Mouse (Mus musculus): ENCODE measurements around the gene Snx18. TPM values are rescaled to one million over a fixed set of nuclear protein-coding genes. Genes with fewer than 3 reads are reported as not detected.

Gene Snx18
- polyA plus RNA-seq, 1 experiment from 2014 or later = 11.3 TPM

DNA sequence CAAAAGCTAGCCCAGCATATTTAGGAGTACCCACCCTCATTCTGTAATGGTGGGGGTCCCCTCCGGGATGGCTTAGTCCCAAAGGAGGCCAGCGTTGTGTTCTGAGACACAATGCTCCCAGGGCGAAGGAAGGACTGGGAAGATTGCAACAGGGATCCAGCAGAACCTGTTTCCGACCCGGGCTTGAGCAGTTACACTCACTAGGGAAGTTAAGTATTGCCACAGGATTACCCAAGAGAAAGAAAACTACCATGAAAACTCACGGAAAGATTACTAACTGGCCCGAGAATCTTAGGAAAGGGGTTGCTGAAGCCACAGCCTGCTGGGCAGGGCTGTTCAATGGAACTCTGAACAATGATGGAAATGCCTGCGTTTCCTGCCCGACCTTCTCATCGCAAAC, 4.5 kb downstream of the Snx18 start:
- Histone ChIP-seq H3K9me3 (no peaks in the 10 kb centered on the region), H3K9ac (no peak overlapping the region)
- WGBS = 34% methylated on average over 10 of the region's 10 CpGs

GRCm38 (mm10) chr13:113613341-113613740, 5.0 kb downstream of the Snx18 start:
- Histone ChIP-seq H3K36me3 (no peaks in the 10 kb centered on the region), H3K27me3 (no peaks in the 10 kb centered on the region), H3K9ac (0 out of 2 replicates have a peak overlapping the region, but pooled peaks have one; percentile 14), H3K9me3 (no peaks in the 10 kb centered on the region), H3K27ac (replicated peaks) (no peak overlapping the region), H3K4me2 (peak overlapping the region; percentile 88), H3K4me3 (peak overlapping the region; percentile 62), H3K4me1 (replicated peaks) (peaks cover 72% of the 10 kb centered on the region)
- ATAC-seq (ENCODE audit: low FRiP score, low read depth) = no peak
- 26% methylated on average over 12 of the region's 12 CpGs for WGBS

More for the DNA sequence above, 4.5 kb downstream of the Snx18 start:
- no peaks in the 10 kb centered on the region for H3K27me3 ChIP-seq
- peak overlapping the region; percentile 62 for H3K4me3 ChIP-seq
- no peak overlapping the region for H3K27ac ChIP-seq (replicated peaks)
- H3K4me1 ChIP-seq (replicated peaks) = peaks cover 69% of the 10 kb centered on the region
- peak overlapping the region; percentile 88 for H3K4me2 ChIP-seq
- ATAC-seq (ENCODE audit: low FRiP score, low read depth) = no peak
- H3K36me3 ChIP-seq = no peaks in the 10 kb centered on the region

DNA sequence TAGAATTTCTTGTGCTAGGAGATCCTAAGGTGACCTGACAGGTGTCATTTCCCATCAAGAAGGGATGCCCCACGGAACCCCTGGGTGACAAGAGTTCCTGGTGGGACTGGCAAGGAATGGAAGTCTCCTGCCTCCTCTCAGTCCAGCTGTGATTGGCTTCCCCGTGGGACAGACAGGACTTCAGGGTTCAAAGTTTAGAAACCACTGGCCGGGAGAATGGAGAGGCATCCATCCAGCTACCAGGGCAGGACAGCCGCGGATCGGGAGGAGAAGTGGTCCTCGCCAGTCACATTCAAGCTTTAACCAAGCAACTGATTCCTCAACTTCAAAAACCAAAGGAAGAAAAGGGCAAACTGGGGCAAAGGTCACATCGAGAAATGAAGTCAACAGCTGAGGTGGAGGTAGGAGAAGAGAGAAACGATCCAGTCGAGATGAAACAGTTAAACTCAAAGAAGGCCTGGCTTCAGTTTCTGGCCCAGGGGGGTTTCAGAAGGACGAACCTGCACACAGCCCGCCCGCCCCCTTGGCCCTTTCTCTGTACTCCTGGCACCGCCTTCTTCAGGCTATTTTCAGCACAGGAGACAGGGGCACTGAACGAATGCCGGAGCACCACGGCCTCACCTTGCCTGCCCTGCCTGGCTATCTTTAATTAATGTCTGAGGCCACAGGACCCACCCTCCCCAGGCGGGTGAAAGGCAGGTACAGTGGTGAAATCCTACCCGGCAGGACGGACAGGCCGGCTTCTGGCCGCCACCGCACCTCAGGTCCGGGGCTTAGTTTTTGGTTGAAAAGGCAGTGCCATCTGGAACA, 6.0 kb downstream of the Snx18 start:
- whole genome bisulfite sequencing = 73% methylated on average over 24 of the region's 24 CpGs
- H3K27me3 ChIP-seq = no peaks in the 10 kb centered on the region
- no peak overlapping the region for H3K9ac ChIP-seq
- ATAC-seq (ENCODE audit: low FRiP score, low read depth) = no peak
- H3K4me3 ChIP-seq = no peak overlapping the region
- H3K4me1 ChIP-seq (replicated peaks) = peaks cover 80% of the 10 kb centered on the region
- H3K4me2 ChIP-seq = peak overlapping the region; percentile 88
- H3K27ac ChIP-seq (replicated peaks) = no peak overlapping the region
- no peaks in the 10 kb centered on the region for H3K36me3 ChIP-seq
- no peaks in the 10 kb centered on the region for H3K9me3 ChIP-seq

DNA sequence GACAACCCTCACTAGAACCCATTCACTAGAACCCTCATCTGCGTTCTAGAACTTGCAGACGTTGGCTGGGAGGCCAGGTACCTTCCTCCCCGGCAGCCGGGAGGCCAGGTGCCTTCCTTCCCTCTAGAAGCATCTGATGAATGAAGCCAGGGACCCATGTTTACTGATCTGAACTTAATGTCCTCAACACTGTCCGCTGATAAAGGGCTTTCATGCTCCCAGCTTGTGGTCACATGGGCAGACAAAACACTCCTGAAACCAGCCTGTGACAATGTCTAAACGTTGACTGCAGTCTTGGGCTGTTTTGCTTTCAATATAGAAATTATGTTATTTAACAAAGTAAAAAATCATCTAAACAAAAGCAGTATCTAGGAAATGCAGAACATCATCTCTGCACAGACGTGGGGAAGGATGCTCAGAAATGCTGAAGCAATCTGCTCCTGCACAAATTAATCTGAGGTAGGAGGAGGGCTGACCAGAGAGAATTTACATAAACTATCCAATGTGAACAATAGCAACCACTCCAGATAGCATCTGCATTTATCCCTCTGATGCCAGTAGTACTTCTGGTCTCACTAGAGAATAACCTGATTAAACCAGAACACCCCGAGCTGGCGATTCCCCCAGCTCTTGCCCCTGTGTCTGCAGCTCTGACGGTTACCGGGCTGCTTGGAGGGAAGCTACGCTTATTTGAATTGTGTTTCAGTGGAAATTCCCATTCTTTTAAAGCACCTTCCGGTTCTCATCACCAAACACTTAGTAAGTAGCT, 7.4 kb downstream of the Snx18 start:
- Histone ChIP-seq H3K9me3 (no peaks in the 10 kb centered on the region), H3K27me3 (no peaks in the 10 kb centered on the region), H3K9ac (no peak overlapping the region), H3K4me3 (no peak overlapping the region), H3K4me2 (0 out of 2 replicates have a peak overlapping the region, but pooled peaks have one; percentile 3), H3K36me3 (no peaks in the 10 kb centered on the region), H3K4me1 (replicated peaks) (peaks cover 69% of the 10 kb centered on the region), H3K27ac (replicated peaks) (no peak overlapping the region)
- 47% methylated on average over 13 of the region's 13 CpGs for WGBS
- no peak for ATAC-seq (ENCODE audit: low FRiP score, low read depth)

DNA sequence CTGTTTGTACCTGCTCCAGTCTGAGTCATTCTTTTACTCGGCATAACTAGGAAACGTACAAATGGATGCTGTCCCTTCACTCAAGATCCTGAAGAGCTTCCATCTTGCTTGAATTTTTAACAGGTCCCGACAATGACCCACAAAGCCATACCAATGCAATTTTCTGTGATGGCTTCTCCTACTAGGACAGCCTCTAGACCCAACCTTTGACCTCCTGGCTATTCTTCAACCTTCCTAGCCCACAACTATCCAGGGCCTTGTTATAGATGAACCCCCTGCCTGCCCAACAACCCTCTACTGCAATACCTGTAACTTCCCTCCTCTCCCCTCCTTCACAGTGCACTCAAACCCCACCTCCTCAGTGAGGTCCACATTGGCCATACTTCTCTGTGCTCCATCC, 8.9 kb downstream of the Snx18 start:
- H3K9me3 ChIP-seq = no peaks in the 10 kb centered on the region
- no peak for ATAC-seq (ENCODE audit: low FRiP score, low read depth)
- H3K4me1 ChIP-seq (replicated peaks) = peaks cover 62% of the 10 kb centered on the region
- no peaks in the 10 kb centered on the region for H3K36me3 ChIP-seq
- no peak overlapping the region for H3K4me2 ChIP-seq
- 91% methylated on average over 3 of the region's 3 CpGs for WGBS
- H3K9ac ChIP-seq = no peak overlapping the region
- no peak overlapping the region for H3K4me3 ChIP-seq
- H3K27me3 ChIP-seq = no peaks in the 10 kb centered on the region
- H3K27ac ChIP-seq (replicated peaks) = no peak overlapping the region

DNA sequence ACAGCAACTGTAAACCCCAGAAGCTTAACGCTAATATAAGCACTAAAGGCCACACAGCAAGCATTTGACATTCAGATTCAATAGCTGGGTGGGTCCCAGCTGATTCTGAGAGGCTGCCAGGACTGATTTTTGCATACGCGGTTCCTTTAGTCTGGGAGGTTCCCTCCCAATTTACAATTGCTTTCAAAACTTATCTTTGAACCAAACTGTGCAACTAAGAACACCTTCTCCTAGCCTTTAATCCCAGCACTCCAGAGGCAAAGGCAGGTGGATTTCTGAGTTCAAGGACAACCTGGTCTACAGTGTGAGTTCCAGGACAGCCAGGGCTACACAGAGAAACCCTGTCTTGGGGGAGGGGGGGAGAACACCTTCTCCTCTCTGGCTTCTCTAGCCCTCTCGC, 10.5 kb downstream of the Snx18 start:
- no peaks in the 10 kb centered on the region for H3K9me3 ChIP-seq
- H3K4me1 ChIP-seq (replicated peaks) = peaks cover 51% of the 10 kb centered on the region
- no peak overlapping the region for H3K4me3 ChIP-seq
- no peaks in the 10 kb centered on the region for H3K36me3 ChIP-seq
- 62% methylated on average over 4 of the region's 4 CpGs for WGBS
- no peak for ATAC-seq (ENCODE audit: low FRiP score, low read depth)
- no peak overlapping the region for H3K9ac ChIP-seq
- no peak overlapping the region for H3K27ac ChIP-seq (replicated peaks)
- H3K27me3 ChIP-seq = no peaks in the 10 kb centered on the region
- no peak overlapping the region for H3K4me2 ChIP-seq

GRCm38 (mm10) chr13:113607371-113607770, 11.0 kb downstream of the Snx18 start:
- H3K9ac ChIP-seq = no peak overlapping the region
- no peaks in the 10 kb centered on the region for H3K9me3 ChIP-seq
- 93% methylated on average over 7 of the region's 7 CpGs for WGBS
- H3K36me3 ChIP-seq = no peaks in the 10 kb centered on the region
- H3K27me3 ChIP-seq = no peaks in the 10 kb centered on the region
- H3K27ac ChIP-seq (replicated peaks) = no peak overlapping the region
- no peak for ATAC-seq (ENCODE audit: low FRiP score, low read depth)
- peaks cover 47% of the 10 kb centered on the region for H3K4me1 ChIP-seq (replicated peaks)
- H3K4me2 ChIP-seq = no peak overlapping the region
- no peak overlapping the region for H3K4me3 ChIP-seq

- Histone ChIP-seq H3K27ac (replicated peaks) (no peak overlapping the region), H3K4me3 (no peak overlapping the region), H3K9ac (no peak overlapping the region), H3K4me2 (no peak overlapping the region), H3K9me3 (no peaks in the 10 kb centered on the region), H3K27me3 (no peaks in the 10 kb centered on the region), H3K36me3 (no peaks in the 10 kb centered on the region), H3K4me1 (replicated peaks) (peaks cover 43% of the 10 kb centered on the region)
- 89% methylated on average over 18 of the region's 18 CpGs for WGBS
- ATAC-seq (ENCODE audit: low FRiP score, low read depth) = no peak
Measured at GRCm38 (mm10) chr13:113606741-113607358, 11.5 kb downstream of the Snx18 start.

DNA sequence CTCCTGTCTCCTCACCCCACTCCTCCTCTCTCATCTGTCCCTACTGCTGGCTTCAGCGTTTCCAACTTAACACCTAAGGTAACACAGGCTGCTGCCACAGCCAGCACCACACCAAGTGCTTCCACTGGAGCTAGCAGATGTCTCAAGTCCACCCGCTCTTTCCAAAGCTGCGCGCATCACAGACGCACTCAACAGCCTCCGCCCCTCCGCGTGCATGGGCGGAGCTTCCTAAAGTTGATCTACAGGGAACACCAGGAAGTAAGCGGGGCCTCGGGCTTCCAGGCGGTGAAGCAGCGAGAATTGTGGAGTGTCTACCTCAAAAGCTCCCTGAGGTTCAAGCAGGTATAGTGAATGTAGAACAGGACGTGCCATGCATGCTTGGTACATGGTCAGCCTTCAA, 12.2 kb downstream of the Snx18 start:
- no peak for ATAC-seq (ENCODE audit: low FRiP score, low read depth)
- no peak overlapping the region for H3K4me2 ChIP-seq
- H3K36me3 ChIP-seq = no peaks in the 10 kb centered on the region
- H3K9ac ChIP-seq = no peak overlapping the region
- WGBS = 90% methylated on average over 14 of the region's 14 CpGs
- H3K27ac ChIP-seq (replicated peaks) = no peak overlapping the region
- H3K9me3 ChIP-seq = no peaks in the 10 kb centered on the region
- peaks cover 36% of the 10 kb centered on the region for H3K4me1 ChIP-seq (replicated peaks)
- no peaks in the 10 kb centered on the region for H3K27me3 ChIP-seq
- no peak overlapping the region for H3K4me3 ChIP-seq

GRCm38 (mm10) chr13:113605693-113606092, 12.7 kb downstream of the Snx18 start:
- H3K9me3 ChIP-seq = no peaks in the 10 kb centered on the region
- peaks cover 32% of the 10 kb centered on the region for H3K4me1 ChIP-seq (replicated peaks)
- no peak overlapping the region for H3K4me2 ChIP-seq
- H3K4me3 ChIP-seq = no peak overlapping the region
- no peak overlapping the region for H3K27ac ChIP-seq (replicated peaks)
- H3K36me3 ChIP-seq = no peaks in the 10 kb centered on the region
- ATAC-seq (ENCODE audit: low FRiP score, low read depth) = no peak
- H3K27me3 ChIP-seq = no peaks in the 10 kb centered on the region
- WGBS = 88% methylated on average over 10 of the region's 10 CpGs
- no peak overlapping the region for H3K9ac ChIP-seq

DNA sequence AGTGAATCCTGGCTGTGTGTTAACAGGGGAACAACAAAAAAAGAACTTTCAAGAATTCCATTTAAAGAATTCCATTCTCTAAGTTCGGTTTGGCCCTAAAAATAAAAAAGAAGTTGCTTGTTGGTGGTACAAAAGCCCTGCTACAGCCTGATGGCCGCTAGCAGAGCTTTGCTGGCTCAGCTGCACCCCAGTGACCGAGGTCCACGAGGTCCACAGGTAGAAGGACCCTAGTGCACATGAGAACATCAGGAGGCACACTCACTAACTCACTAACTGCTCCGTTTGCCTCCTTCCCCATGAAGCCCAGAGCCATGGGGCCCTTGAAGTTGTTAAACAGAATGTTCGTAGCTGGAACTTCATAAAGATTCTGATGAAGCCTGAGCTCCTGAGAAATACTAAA, 14.0 kb downstream of the Snx18 start:
- Histone ChIP-seq H3K9me3 (no peaks in the 10 kb centered on the region), H3K4me1 (replicated peaks) (peaks cover 29% of the 10 kb centered on the region), H3K4me2 (no peak overlapping the region), H3K36me3 (no peaks in the 10 kb centered on the region), H3K27ac (replicated peaks) (no peak overlapping the region), H3K4me3 (no peak overlapping the region), H3K27me3 (no peaks in the 10 kb centered on the region), H3K9ac (no peak overlapping the region)
- 74% methylated on average over 6 of the region's 6 CpGs for WGBS
- ATAC-seq (ENCODE audit: low FRiP score, low read depth) = no peak

- Histone ChIP-seq H3K4me3 (no peak overlapping the region), H3K9ac (no peak overlapping the region), H3K9me3 (no peaks in the 10 kb centered on the region), H3K4me2 (no peak overlapping the region), H3K27ac (replicated peaks) (no peak overlapping the region), H3K27me3 (no peaks in the 10 kb centered on the region), H3K36me3 (no peaks in the 10 kb centered on the region), H3K4me1 (replicated peaks) (peaks cover 22% of the 10 kb centered on the region)
- ATAC-seq (ENCODE audit: low FRiP score, low read depth) = no peak
- WGBS = 79% methylated on average over 17 of the region's 17 CpGs
Measured at GRCm38 (mm10) chr13:113602882-113603342, 15.5 kb downstream of the Snx18 start.
